Mouse (Mus musculus) brain, embryonic 14.5 days (tissue): Measurements from ENCODE around the gene Pycr1.

ENCODE experiments used
- CTCF ChIP-seq: fragments of 200-500 bp; IDR thresholded peaks from 2 replicates; pipeline ENCODE4 v1.5.1; 2012; ENCODE audit warnings: inconsistent platforms, mild to moderate bottlenecking, moderate library complexity, borderline replicate concordance; ENCODE audit not compliant: insufficient read depth, insufficient read length; ENCODE audit errors: extremely low read depth
- POLR2A ChIP-seq: fragments of 200-500 bp; IDR thresholded peaks from 2 replicates; pipeline ENCODE4 v1.6.1; 2012; ENCODE audit warnings: mild to moderate bottlenecking, inconsistent platforms, borderline replicate concordance; ENCODE audit not compliant: poor library complexity, insufficient read depth, insufficient read length, severe bottlenecking; ENCODE audit errors: extremely low read depth

- TF ChIP-seq POLR2A (no peak), CTCF (no peak)
Observed at GRCm38 (mm10) chr11:120597240-120598235, 46.0 kb downstream of the Pycr1 start.
